Mouse (Mus musculus): ENCODE data around the gene Pard6a. TPM values are rescaled to one million over a fixed set of nuclear protein-coding genes. Genes with fewer than 3 reads are reported as not detected.

Gene Pard6a
- polyA plus RNA-seq, 1 experiment from 2014 or later = 13.2 TPM

DNA sequence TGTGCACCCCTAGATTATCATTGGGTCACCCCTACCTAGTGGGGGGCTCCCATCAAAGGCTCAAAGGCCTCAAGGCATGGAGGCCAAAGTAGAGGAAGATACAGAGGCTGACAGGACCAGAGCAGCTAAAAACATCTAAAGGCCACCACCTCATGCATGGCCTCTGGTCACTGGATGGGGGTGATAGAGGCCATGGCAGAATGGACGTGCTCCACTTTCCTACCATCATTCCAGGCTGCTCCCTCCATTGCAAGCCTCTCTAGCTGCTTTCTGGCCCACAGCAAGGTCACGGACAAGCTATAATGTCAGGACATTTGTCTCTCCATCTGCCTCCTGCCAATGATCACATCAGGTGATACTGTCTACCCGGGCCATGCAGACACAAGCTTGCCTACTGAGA, 11.3 kb downstream of the Pard6a start:
- no peak for DNase-seq (ENCODE audit: low spot score)
- ATAC-seq (replicated peaks; ENCODE audit: insufficient number of reproducible peaks, low FRiP score, low TSS enrichment, low read depth) = no peak
- Histone ChIP-seq H3K27me3 (ENCODE audit: control insufficient read depth, insufficient read depth, low read length) (no peaks in the 10 kb centered on the region), H3K27ac (replicated peaks; ENCODE audit: low read depth, low read length) (no peak overlapping the region), H3K9me3 (replicated peaks; ENCODE audit: control insufficient read depth, low read length) (no peaks in the 10 kb centered on the region), H3K4me1 (ENCODE audit: control insufficient read depth, insufficient read depth, low read length) (no peaks in the 10 kb centered on the region), H3K36me3 (replicated peaks; ENCODE audit: control insufficient read depth, insufficient read depth, low read depth, low read length) (no peaks in the 10 kb centered on the region), H3K9ac (replicated peaks; ENCODE audit: low read length) (no peak overlapping the region), H3K4me2 (ENCODE audit: low read depth, low read length) (no peak overlapping the region), H3K4me3 (ENCODE audit: low read depth, low read length) (no peak overlapping the region)
- WGBS = 88% methylated on average over 3 of the region's 3 CpGs

DNA sequence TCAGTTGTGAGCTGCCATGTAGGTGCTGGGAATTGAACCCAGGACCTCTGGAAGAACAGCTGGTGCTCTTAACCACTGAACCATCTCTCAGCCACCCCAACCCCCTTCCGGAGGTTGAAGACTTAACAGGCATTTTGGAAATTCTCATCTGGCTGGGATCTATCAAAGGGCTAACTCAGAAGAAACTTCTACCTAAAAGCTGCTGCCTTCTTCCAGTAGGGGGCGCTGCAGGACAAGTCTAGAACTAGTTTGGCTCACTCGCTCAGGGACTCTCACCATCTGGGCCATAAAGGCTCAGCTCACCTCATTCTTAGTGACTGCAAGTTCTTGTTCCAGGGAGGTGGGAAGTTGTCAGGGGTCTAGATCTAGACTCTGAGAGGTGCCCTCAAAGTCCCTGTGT, 13.2 kb downstream of the Pard6a start:
- ATAC-seq (replicated peaks; ENCODE audit: insufficient number of reproducible peaks, low FRiP score, low TSS enrichment, low read depth) (no peak), DNase-seq (ENCODE audit: low spot score) (peak; percentile 94)
- Histone ChIP-seq H3K4me1 (ENCODE audit: control insufficient read depth, insufficient read depth, low read length) (no peaks in the 10 kb centered on the region), H3K27me3 (ENCODE audit: control insufficient read depth, insufficient read depth, low read length) (no peaks in the 10 kb centered on the region), H3K9me3 (replicated peaks; ENCODE audit: control insufficient read depth, low read length) (no peaks in the 10 kb centered on the region), H3K4me3 (ENCODE audit: low read depth, low read length) (no peak overlapping the region), H3K4me2 (ENCODE audit: low read depth, low read length) (no peak overlapping the region), H3K36me3 (replicated peaks; ENCODE audit: control insufficient read depth, insufficient read depth, low read depth, low read length) (no peaks in the 10 kb centered on the region), H3K27ac (replicated peaks; ENCODE audit: low read depth, low read length) (no peak overlapping the region), H3K9ac (replicated peaks; ENCODE audit: low read length) (no peak overlapping the region)
- 8% methylated on average over 3 of the region's 3 CpGs for WGBS

DNA sequence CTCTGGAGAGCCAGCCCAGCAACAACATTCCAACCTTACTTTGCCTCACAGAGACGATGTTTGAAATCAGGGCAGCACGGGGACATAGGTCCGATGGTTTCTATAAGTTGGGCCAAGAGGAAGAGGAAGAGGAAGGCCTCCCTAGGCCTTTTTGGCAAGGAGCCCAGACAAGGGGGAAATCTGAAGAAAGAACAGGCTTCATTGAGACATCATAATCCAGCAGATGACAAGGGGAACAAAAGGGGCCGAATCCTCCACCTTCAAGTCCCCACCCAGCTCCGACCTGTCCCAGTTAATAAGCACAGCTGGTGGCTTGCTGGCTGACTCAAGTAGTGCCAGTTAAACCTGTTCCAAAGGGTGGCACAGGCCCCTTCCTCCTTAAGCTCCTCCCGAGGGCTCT, 14.1 kb downstream of the Pard6a start:
- H3K4me1 ChIP-seq (ENCODE audit: control insufficient read depth, insufficient read depth, low read length) = no peaks in the 10 kb centered on the region
- H3K4me2 ChIP-seq (ENCODE audit: low read depth, low read length) = no peak overlapping the region
- no peaks in the 10 kb centered on the region for H3K9me3 ChIP-seq (replicated peaks; ENCODE audit: control insufficient read depth, low read length)
- H3K27ac ChIP-seq (replicated peaks; ENCODE audit: low read depth, low read length) = no peak overlapping the region
- no peak overlapping the region for H3K4me3 ChIP-seq (ENCODE audit: low read depth, low read length)
- no peaks in the 10 kb centered on the region for H3K36me3 ChIP-seq (replicated peaks; ENCODE audit: control insufficient read depth, insufficient read depth, low read depth, low read length)
- DNase-seq (ENCODE audit: low spot score) (no peak), ATAC-seq (replicated peaks; ENCODE audit: insufficient number of reproducible peaks, low FRiP score, low TSS enrichment, low read depth) (no peak)
- no peak overlapping the region for H3K9ac ChIP-seq (replicated peaks; ENCODE audit: low read length)
- 89% methylated on average over 6 of the region's 6 CpGs for WGBS
- H3K27me3 ChIP-seq (ENCODE audit: control insufficient read depth, insufficient read depth, low read length) = no peaks in the 10 kb centered on the region

DNA sequence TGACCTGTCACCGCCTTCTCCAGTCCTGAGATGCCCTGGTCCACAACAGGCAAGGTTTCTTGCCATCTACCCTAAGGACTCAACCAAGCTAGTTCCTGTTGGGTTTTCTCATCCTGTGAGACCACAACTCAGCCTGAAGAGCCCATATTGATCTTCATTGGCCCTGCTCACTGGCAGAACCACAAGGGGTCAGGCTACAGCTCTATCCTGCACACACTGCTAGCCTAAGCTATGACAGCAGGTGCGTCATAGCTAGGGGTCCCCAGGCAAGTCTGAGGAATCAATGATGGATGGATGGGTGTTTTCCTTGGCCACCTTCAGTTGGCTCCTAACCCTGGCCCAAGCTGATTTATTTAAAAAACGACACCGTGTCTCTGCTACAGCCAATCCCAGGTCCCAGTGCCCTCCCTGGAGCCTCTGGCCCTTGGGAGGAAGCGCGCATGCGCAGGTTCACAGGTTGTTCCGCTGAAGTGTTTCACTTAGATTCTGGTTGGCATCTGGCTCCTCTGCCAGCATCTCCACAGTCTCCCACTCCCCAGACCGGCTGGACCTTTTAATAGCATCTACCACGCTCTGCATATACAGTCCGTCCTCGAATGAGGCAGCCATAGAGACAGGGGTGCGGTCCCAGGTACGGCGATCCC, 15.5 kb downstream of the Pard6a start:
- Histone ChIP-seq H3K9me3 (replicated peaks; ENCODE audit: control insufficient read depth, low read length) (no peaks in the 10 kb centered on the region), H3K9ac (replicated peaks; ENCODE audit: low read length) (no peak overlapping the region), H3K27ac (replicated peaks; ENCODE audit: low read depth, low read length) (no peak overlapping the region), H3K4me1 (ENCODE audit: control insufficient read depth, insufficient read depth, low read length) (no peaks in the 10 kb centered on the region), H3K27me3 (ENCODE audit: control insufficient read depth, insufficient read depth, low read length) (no peaks in the 10 kb centered on the region), H3K4me2 (ENCODE audit: low read depth, low read length) (no peak overlapping the region), H3K36me3 (replicated peaks; ENCODE audit: control insufficient read depth, insufficient read depth, low read depth, low read length) (no peaks in the 10 kb centered on the region), H3K4me3 (ENCODE audit: low read depth, low read length) (no peak overlapping the region)
- 93% methylated on average over 15 of the region's 15 CpGs for WGBS
- DNase-seq (ENCODE audit: low spot score) (no peak), ATAC-seq (replicated peaks; ENCODE audit: insufficient number of reproducible peaks, low FRiP score, low TSS enrichment, low read depth) (no peak)

DNA sequence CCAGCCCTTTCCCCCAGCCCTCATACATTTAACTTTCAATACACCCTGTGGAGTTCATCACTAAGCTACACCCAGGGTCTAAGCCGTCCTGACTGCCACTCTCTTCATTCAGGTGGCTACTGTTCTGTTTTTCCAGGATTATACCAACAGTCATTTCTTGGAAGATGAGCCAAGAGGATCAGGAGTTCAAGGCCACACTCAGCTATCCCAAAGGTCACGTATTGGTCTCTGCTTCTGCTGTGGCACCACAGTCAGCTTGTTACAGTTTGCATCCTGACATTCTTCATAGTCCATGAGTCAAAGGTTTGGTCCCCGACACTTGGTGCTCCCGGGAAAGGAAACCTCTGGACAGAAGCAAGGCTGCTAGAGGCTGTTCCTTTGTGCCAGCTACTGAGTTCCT, 18.7 kb downstream of the Pard6a start:
- 81% methylated on average over 4 of the region's 4 CpGs for WGBS
- Histone ChIP-seq H3K9ac (replicated peaks; ENCODE audit: low read length) (no peak overlapping the region), H3K9me3 (replicated peaks; ENCODE audit: control insufficient read depth, low read length) (no peaks in the 10 kb centered on the region), H3K36me3 (replicated peaks; ENCODE audit: control insufficient read depth, insufficient read depth, low read depth, low read length) (no peaks in the 10 kb centered on the region), H3K4me2 (ENCODE audit: low read depth, low read length) (no peak overlapping the region), H3K27ac (replicated peaks; ENCODE audit: low read depth, low read length) (no peak overlapping the region), H3K27me3 (ENCODE audit: control insufficient read depth, insufficient read depth, low read length) (no peaks in the 10 kb centered on the region), H3K4me3 (ENCODE audit: low read depth, low read length) (no peak overlapping the region), H3K4me1 (ENCODE audit: control insufficient read depth, insufficient read depth, low read length) (no peaks in the 10 kb centered on the region)
- no peak for DNase-seq (ENCODE audit: low spot score)
- no peak for ATAC-seq (replicated peaks; ENCODE audit: insufficient number of reproducible peaks, low FRiP score, low TSS enrichment, low read depth)

DNA sequence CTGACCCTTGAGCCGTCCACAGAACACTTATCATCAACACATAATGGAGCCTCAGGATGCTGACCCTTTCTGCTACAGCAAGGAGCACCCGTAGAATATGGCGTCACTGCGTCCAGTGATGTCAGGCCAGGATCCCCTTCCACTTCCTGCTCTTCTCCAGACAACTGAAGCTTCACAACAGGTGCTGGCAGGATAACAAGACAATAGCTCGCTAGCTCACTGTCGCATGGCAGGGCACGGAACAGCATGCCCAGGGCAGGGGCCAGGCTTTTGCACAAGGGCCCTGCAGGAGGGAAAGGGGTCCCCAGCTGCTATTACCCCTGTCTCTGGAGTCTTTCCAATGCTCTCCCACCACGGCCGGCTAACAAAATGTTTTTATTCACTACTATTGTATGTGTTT, 21.9 kb downstream of the Pard6a start:
- DNase-seq (ENCODE audit: low spot score) (no peak), ATAC-seq (replicated peaks; ENCODE audit: insufficient number of reproducible peaks, low FRiP score, low TSS enrichment, low read depth) (no peak)
- Histone ChIP-seq H3K4me3 (ENCODE audit: low read depth, low read length) (no peak overlapping the region), H3K9ac (replicated peaks; ENCODE audit: low read length) (no peak overlapping the region), H3K27ac (replicated peaks; ENCODE audit: low read depth, low read length) (no peak overlapping the region), H3K27me3 (ENCODE audit: control insufficient read depth, insufficient read depth, low read length) (no peaks in the 10 kb centered on the region), H3K4me2 (ENCODE audit: low read depth, low read length) (no peak overlapping the region), H3K9me3 (replicated peaks; ENCODE audit: control insufficient read depth, low read length) (no peaks in the 10 kb centered on the region), H3K4me1 (ENCODE audit: control insufficient read depth, insufficient read depth, low read length) (no peaks in the 10 kb centered on the region), H3K36me3 (replicated peaks; ENCODE audit: control insufficient read depth, insufficient read depth, low read depth, low read length) (peaks cover 5% of the 10 kb centered on the region; the same call in 1 of the 2 replicates)
- 91% methylated on average over 9 of the region's 9 CpGs for WGBS

DNA sequence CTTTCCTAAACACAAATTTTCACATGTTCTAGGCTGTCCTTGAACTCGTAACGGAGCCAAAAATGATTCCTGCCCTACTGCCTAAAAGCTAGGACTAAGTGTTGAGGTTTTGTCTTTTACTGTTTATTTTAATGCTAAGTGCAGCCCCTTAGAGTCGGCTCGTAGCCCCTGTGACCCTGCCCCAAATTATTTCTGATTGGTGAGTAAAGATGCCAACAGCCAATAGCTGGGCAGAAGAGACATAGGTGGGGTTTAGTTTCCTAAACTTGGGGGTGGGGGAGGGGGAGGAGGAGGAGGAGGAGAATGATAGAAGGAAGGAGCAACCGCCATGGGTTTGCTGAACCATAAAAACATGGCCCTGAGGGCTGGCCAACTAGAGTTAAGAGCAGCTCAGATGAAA, 24.8 kb downstream of the Pard6a start:
- no peak for DNase-seq (ENCODE audit: low spot score)
- peaks cover 5% of the 10 kb centered on the region; the same call in 1 of the 2 replicates for H3K36me3 ChIP-seq (replicated peaks; ENCODE audit: control insufficient read depth, insufficient read depth, low read depth, low read length)

DNA sequence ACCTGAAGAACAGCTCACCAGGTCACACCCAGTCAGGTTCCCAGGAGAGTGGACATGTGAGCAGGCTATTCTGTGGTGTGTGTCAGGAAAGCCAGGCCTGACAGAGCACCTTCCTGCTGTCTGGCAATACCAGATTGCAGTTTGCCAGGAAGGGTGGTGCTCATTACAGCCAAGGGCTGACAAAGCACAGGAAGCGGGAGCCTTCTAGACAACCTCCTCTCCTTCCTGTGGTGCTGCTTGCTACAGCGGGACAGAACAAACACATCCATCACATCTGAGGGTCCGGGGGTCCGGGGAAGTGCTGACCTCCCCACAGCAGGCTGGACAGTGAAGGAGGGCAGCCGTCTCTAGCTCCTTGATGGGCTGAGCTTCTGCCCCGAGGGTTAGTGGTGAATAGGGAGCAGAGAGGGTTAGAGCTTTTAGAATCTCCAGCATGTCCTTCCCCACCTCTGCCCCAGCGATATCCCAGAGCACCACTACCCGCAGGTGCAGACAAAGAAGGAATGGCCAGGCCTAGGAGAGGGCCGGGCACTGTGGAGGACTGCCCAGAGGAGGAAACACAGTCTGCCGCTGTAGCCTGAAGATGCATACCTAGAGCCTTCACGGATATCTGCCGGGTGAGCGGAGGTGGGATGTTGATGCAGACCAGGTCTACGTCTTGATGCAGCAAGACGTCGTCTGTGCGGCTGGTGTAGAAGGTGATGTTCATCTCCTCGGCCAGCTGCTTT, 26.6 kb downstream of the Pard6a start:
- Histone ChIP-seq H3K4me3 (ENCODE audit: low read depth, low read length) (no peak overlapping the region), H3K9me3 (replicated peaks; ENCODE audit: control insufficient read depth, low read length) (no peaks in the 10 kb centered on the region), H3K36me3 (replicated peaks; ENCODE audit: control insufficient read depth, insufficient read depth, low read depth, low read length) (peaks cover 5% of the 10 kb centered on the region; the same call in 1 of the 2 replicates), H3K4me1 (ENCODE audit: control insufficient read depth, insufficient read depth, low read length) (no peaks in the 10 kb centered on the region), H3K4me2 (ENCODE audit: low read depth, low read length) (no peak overlapping the region), H3K27ac (replicated peaks; ENCODE audit: low read depth, low read length) (no peak overlapping the region), H3K9ac (replicated peaks; ENCODE audit: low read length) (no peak overlapping the region; the same call in 1 of the 2 replicates), H3K27me3 (ENCODE audit: control insufficient read depth, insufficient read depth, low read length) (no peaks in the 10 kb centered on the region)
- ATAC-seq (replicated peaks; ENCODE audit: insufficient number of reproducible peaks, low FRiP score, low TSS enrichment, low read depth) = no peak
- 87% methylated on average over 18 of the region's 18 CpGs for WGBS
- no peak for DNase-seq (ENCODE audit: low spot score)

More for the DNA sequence above, 24.8 kb downstream of the Pard6a start:
- H3K27me3 ChIP-seq (ENCODE audit: control insufficient read depth, insufficient read depth, low read length) = no peaks in the 10 kb centered on the region
- H3K4me2 ChIP-seq (ENCODE audit: low read depth, low read length) = no peak overlapping the region
- no peak overlapping the region for H3K27ac ChIP-seq (replicated peaks; ENCODE audit: low read depth, low read length)
- H3K9me3 ChIP-seq (replicated peaks; ENCODE audit: control insufficient read depth, low read length) = no peaks in the 10 kb centered on the region
- WGBS = 78% methylated on average over 5 of the region's 5 CpGs
- no peaks in the 10 kb centered on the region for H3K4me1 ChIP-seq (ENCODE audit: control insufficient read depth, insufficient read depth, low read length)
- ATAC-seq (replicated peaks; ENCODE audit: insufficient number of reproducible peaks, low FRiP score, low TSS enrichment, low read depth) = no peak
- no peak overlapping the region for H3K4me3 ChIP-seq (ENCODE audit: low read depth, low read length)
- no peak overlapping the region for H3K9ac ChIP-seq (replicated peaks; ENCODE audit: low read length)
